Mouse (Mus musculus) bone marrow macrophage, adult 2 months (primary cell): ENCODE data around the gene Arf3.

Experiments
- CTCF ChIP-seq: IDR thresholded peaks from 2 replicates; pipeline ENCODE4 v1.5.1; 2012; ENCODE audit warnings: low read depth, mild to moderate bottlenecking, low read length, moderate library complexity
- POLR2A ChIP-seq: IDR thresholded peaks from 2 replicates; pipeline ENCODE4 v1.6.1; 2012; ENCODE audit warnings: mild to moderate bottlenecking, low read depth, low read length, borderline replicate concordance

DNA sequence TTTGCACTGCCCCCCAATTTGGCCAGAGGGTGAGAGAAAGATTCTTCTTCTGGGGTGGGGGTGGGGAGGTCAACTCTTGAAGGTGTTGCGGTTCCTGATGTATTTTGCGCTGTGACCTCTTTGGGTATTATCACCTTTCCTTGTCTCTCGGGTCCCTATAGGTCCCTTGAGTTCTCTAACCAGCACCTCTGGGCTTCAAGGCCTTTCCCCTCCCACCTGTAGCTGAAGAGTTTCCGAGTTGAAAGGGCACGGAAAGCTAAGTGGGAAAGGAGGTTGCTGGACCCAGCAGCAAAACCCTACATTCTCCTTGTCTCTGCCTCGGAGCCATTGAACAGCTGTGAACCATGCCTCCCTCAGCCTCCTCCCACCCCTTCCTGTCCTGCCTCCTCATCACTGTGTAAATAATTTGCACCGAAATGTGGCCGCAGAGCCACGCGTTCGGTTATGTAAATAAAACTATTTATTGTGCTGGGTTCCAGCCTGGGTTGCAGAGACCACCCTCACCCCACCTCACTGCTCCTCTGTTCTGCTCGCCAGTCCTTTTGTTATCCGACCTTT is 30.2 kb upstream of the Arf3 start:
- TF ChIP-seq POLR2A (no peak), CTCF (no peak)
